Mouse (Mus musculus): Measurements from ENCODE around the gene Olfr462. TPM values are rescaled to one million over a fixed set of nuclear protein-coding genes. Genes with fewer than 3 reads are reported as not detected.

The Olfr462 gene
- 0.21 TPM in 1 of 2 replicates, not detected in the other for polyA plus RNA-seq (2012; rRNA removed)

GRCm38 (mm10) chr11:87892168-87892567, at the start of gene Olfr462:
Gene Olfr462, minus strand, starts transcription at chr11:87892268.

GRCm38 (mm10) chr11:87920966-87921365, 28.9 kb upstream of the Olfr462 start, which contains the start of gene Olfr464:
Gene Olfr464, minus strand, starts transcription at chr11:87920967.

DNA sequence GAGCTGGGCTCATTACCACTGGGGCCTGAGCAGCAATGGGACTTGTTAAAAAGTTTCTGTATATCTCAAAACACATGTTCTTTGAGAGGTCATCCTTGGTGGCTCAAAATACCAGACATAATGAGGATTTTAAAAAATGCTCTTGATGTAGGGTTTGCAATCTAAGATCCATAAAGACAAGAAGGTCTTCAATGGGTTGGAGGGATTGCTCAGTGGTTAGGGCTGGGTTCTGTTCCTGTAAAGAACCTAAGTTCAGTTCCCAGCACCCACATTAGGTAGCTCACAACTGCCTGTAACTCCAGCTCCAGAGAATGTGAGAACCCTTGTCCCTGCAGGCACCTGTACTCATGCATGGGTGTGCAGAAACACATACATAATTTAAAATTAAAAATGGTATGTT, 5.2 kb upstream of the Olfr462 start, which contains the start of gene Olfr463:
Gene Olfr463 (minus strand): TSS at position 101 of the 400 bp plus-strand sequence.

GRCm38 (mm10) chr11:87875436-87875835, 16.6 kb downstream of the Olfr462 start, which contains the start of gene Epx:
Gene Epx, minus strand, starts transcription at chr11:87875536.

GRCm38 (mm10) chr11:87852690-87853596, 39.1 kb downstream of the Olfr462 start, which contains the start of gene Mks1:
Gene Mks1, plus strand, starts transcription at chr11:87853215.

Other genes starting within 250 kb of the Olfr462 start
- 7.2 and 8.9 TPM in 2 replicates for gene Rnf43, start 229.5 kb downstream of the Olfr462 start, polyA plus RNA-seq (2012; rRNA removed)
- 38.0 and 74.1 TPM in 2 replicates for gene Supt4a, start 154.7 kb downstream of the Olfr462 start, polyA plus RNA-seq (2012; rRNA removed)
- gene Tspoap1, start 131.7 kb downstream of the Olfr462 start, polyA plus RNA-seq (2012; rRNA removed) = 13.0 and 14.2 TPM in 2 replicates
- gene Mpo, start 98.7 kb downstream of the Olfr462 start, polyA plus RNA-seq (2012; rRNA removed) = 0.19 and 0.31 TPM in 2 replicates
- 0.06 and 0.18 TPM in 2 replicates for gene Lpo, start 64.0 kb downstream of the Olfr462 start, polyA plus RNA-seq (2012; rRNA removed)
- gene Mks1, start 39.1 kb downstream of the Olfr462 start, polyA plus RNA-seq (2012; rRNA removed) = 19.4 and 25.5 TPM in 2 replicates
- gene Epx, start 16.7 kb downstream of the Olfr462 start, polyA plus RNA-seq (2012; rRNA removed) = not detected in 2 replicates
- not detected in 2 replicates for gene Olfr463, start 5.1 kb upstream of the Olfr462 start, polyA plus RNA-seq (2012; rRNA removed)
- 0.28 and 1.2 TPM in 2 replicates for gene Olfr464, start 28.7 kb upstream of the Olfr462 start, polyA plus RNA-seq (2012; rRNA removed)
- gene Dynll2, start 95.3 kb upstream of the Olfr462 start, polyA plus RNA-seq (2012; rRNA removed) = 128 and 211 TPM in 2 replicates
- gene Srsf1, start 155.1 kb upstream of the Olfr462 start, polyA plus RNA-seq (2012; rRNA removed) = 152 and 191 TPM in 2 replicates
- 21.7 and 28.3 TPM in 2 replicates for gene Vezf1, start 176.0 kb upstream of the Olfr462 start, polyA plus RNA-seq (2012; rRNA removed)
- 51.0 TPM in 2 replicates for gene Cuedc1, start 205.8 kb upstream of the Olfr462 start, polyA plus RNA-seq (2012; rRNA removed)

All from ovary, adult 2 months (tissue).